Mouse (Mus musculus) heart, embryonic 10.5 days (tissue): ENCODE measurements around the gene Ralgps1. TPM values are rescaled to one million over a fixed set of nuclear protein-coding genes. Genes with fewer than 3 reads are reported as not detected.

Experiments
- DNase-seq: peaks from one replicate; pipeline ENCODE4 v3.0.0-alpha.2; 2017; ENCODE audit warnings: low spot score
- H3K27ac ChIP-seq: fragments of 300-500 bp; sonication (generic); 2 replicates; pipeline ENCODE4 v1.5.1; 2016; ENCODE audit warnings: mild to moderate bottlenecking
- H3K27me3 ChIP-seq: fragments of 300-500 bp; sonication (generic); 2 replicates; pipeline ENCODE4 v1.6.1; 2016; ENCODE audit warnings: mild to moderate bottlenecking; ENCODE audit not compliant: poor library complexity, insufficient read depth, severe bottlenecking
- H3K36me3 ChIP-seq: fragments of 300-500 bp; sonication (generic); 2 replicates; pipeline ENCODE4 v1.6.1; 2016; ENCODE audit warnings: mild to moderate bottlenecking, moderate library complexity
- H3K4me1 ChIP-seq: fragments of 300-500 bp; sonication (generic); 2 replicates; pipeline ENCODE4 v1.6.1; 2016; ENCODE audit warnings: mild to moderate bottlenecking
- H3K4me3 ChIP-seq: fragments of 300-500 bp; sonication (generic); 2 replicates; pipeline ENCODE4 v1.5.1; 2016; ENCODE audit warnings: mild to moderate bottlenecking, moderate library complexity
- H3K9me3 ChIP-seq: fragments of 300-500 bp; sonication (generic); 2 replicates; pipeline ENCODE4 v1.6.1; 2016; ENCODE audit warnings: mild to moderate bottlenecking, moderate library complexity
- WGBS: fragments of 180-500 bp; shearing (Covaris S2); methylation state at CpG from one replicate; pipeline ENCODE4 v1.1.7; 2016; 5-methylcytosine and 5-hydroxymethylcytosine counted together
- polyA plus RNA-seq: library from polyadenylated mRNA; unstranded; fragments of >200 nt; fragmentation: Nextera tagmentation; extraction: Ambion mirVana; gene quantifications from 2 replicates; pipeline ENCODE4 v1.2.1, GENCODE M21; 2016

The Ralgps1 gene
- polyA plus RNA-seq, 1 experiment from 2014 or later: 3.8 TPM

GRCm38 (mm10) chr2:33393951-33394635 lies 22.8 kb upstream of the Ralgps1 start:
- H3K4me1 ChIP-seq: no peaks in the 10 kb centered on the region
- H3K27ac ChIP-seq: no peak overlapping the region
- H3K27me3 ChIP-seq: no peaks in the 10 kb centered on the region
- peak; percentile 36 for DNase-seq
- WGBS: 74% methylated on average over 11 of the region's 11 CpGs
- peaks cover 5% of the 10 kb centered on the region; the same call in 1 of the 2 replicates for H3K9me3 ChIP-seq
- no peaks in the 10 kb centered on the region for H3K36me3 ChIP-seq
- H3K4me3 ChIP-seq: no peak overlapping the region

- Histone ChIP-seq H3K4me3 (no peak overlapping the region), H3K27ac (no peak overlapping the region), H3K9me3 (peaks cover 5% of the 10 kb centered on the region; the same call in 1 of the 2 replicates), H3K36me3 (no peaks in the 10 kb centered on the region), H3K27me3 (no peaks in the 10 kb centered on the region), H3K4me1 (no peaks in the 10 kb centered on the region)
- DNase-seq: peak; percentile 57
These were observed 21.7 kb upstream of the Ralgps1 start for GRCm38 (mm10) chr2:33393021-33393420.

- H3K27me3 ChIP-seq: no peaks in the 10 kb centered on the region
- H3K4me3 ChIP-seq: peak overlapping the region; percentile 82
- no peak for DNase-seq
- H3K4me1 ChIP-seq: peaks cover 11% of the 10 kb centered on the region
- H3K27ac ChIP-seq: peak overlapping the region; percentile 93; the same call in 1 of the 2 replicates
- no peaks in the 10 kb centered on the region for H3K9me3 ChIP-seq
- WGBS: 31% methylated on average over 18 of the region's 18 CpGs
- no peaks in the 10 kb centered on the region for H3K36me3 ChIP-seq
These were observed 542 bp upstream of the Ralgps1 start for GRCm38 (mm10) chr2:33371648-33372408.

- Histone ChIP-seq H3K27ac (peak overlapping the region; percentile 93; the same call in 1 of the 2 replicates), H3K4me3 (peak overlapping the region; percentile 82), H3K4me1 (peaks cover 14% of the 10 kb centered on the region), H3K36me3 (no peaks in the 10 kb centered on the region), H3K9me3 (no peaks in the 10 kb centered on the region), H3K27me3 (no peaks in the 10 kb centered on the region)
- WGBS: 15% methylated on average over 15 of the region's 15 CpGs
- DNase-seq: no peak
These were observed 960 bp downstream of the Ralgps1 start for GRCm38 (mm10) chr2:33370276-33370776.

- WGBS: 77% methylated on average over 3 of the region's 3 CpGs
- DNase-seq: peak; percentile 54
These were observed 1.8 kb downstream of the Ralgps1 start for GRCm38 (mm10) chr2:33369453-33369852.

GRCm38 (mm10) chr2:33368486-33368885 lies 2.8 kb downstream of the Ralgps1 start:
- no peak for DNase-seq
- WGBS: 90% methylated on average over 1 of the region's 1 CpGs
- Histone ChIP-seq H3K4me3 (no peak overlapping the region), H3K4me1 (peaks cover 14% of the 10 kb centered on the region), H3K36me3 (no peaks in the 10 kb centered on the region), H3K27ac (no peak overlapping the region), H3K27me3 (no peaks in the 10 kb centered on the region), H3K9me3 (no peaks in the 10 kb centered on the region)

More at GRCm38 (mm10) chr2:33369453-33369852, 1.8 kb downstream of the Ralgps1 start:
- H3K9me3 ChIP-seq: no peaks in the 10 kb centered on the region
- no peak overlapping the region for H3K4me3 ChIP-seq
- peaks cover 14% of the 10 kb centered on the region for H3K4me1 ChIP-seq
- no peak overlapping the region for H3K27ac ChIP-seq
- no peaks in the 10 kb centered on the region for H3K27me3 ChIP-seq
- no peaks in the 10 kb centered on the region for H3K36me3 ChIP-seq

- peak; percentile 54 for DNase-seq
- Histone ChIP-seq H3K36me3 (no peaks in the 10 kb centered on the region), H3K27ac (no peak overlapping the region), H3K9me3 (no peaks in the 10 kb centered on the region), H3K4me3 (no peak overlapping the region), H3K4me1 (peaks cover 22% of the 10 kb centered on the region), H3K27me3 (no peaks in the 10 kb centered on the region)
- WGBS: 67% methylated on average over 9 of the region's 9 CpGs
These were observed 5.4 kb downstream of the Ralgps1 start for GRCm38 (mm10) chr2:33365703-33366471.

GRCm38 (mm10) chr2:33364656-33365055 lies 6.6 kb downstream of the Ralgps1 start:
- WGBS: 88% methylated on average over 4 of the region's 4 CpGs

GRCm38 (mm10) chr2:33363890-33364289 lies 7.4 kb downstream of the Ralgps1 start:
- Histone ChIP-seq H3K9me3 (no peaks in the 10 kb centered on the region), H3K4me3 (no peak overlapping the region), H3K27me3 (no peaks in the 10 kb centered on the region), H3K27ac (no peak overlapping the region), H3K4me1 (peaks cover 23% of the 10 kb centered on the region), H3K36me3 (no peaks in the 10 kb centered on the region)
- no peak for DNase-seq
- 87% methylated on average over 4 of the region's 4 CpGs for WGBS

More at GRCm38 (mm10) chr2:33364656-33365055, 6.6 kb downstream of the Ralgps1 start:
- Histone ChIP-seq H3K4me1 (peaks cover 27% of the 10 kb centered on the region), H3K36me3 (no peaks in the 10 kb centered on the region), H3K9me3 (no peaks in the 10 kb centered on the region), H3K27ac (no peak overlapping the region), H3K27me3 (no peaks in the 10 kb centered on the region), H3K4me3 (no peak overlapping the region)
- DNase-seq: no peak

GRCm38 (mm10) chr2:33361139-33361716 lies 10.1 kb downstream of the Ralgps1 start:
- DNase-seq: no peak
- H3K36me3 ChIP-seq: no peaks in the 10 kb centered on the region
- WGBS: 68% methylated on average over 9 of the region's 9 CpGs
- H3K9me3 ChIP-seq: no peaks in the 10 kb centered on the region
- no peak overlapping the region for H3K27ac ChIP-seq
- peaks cover 20% of the 10 kb centered on the region for H3K4me1 ChIP-seq
- no peak overlapping the region for H3K4me3 ChIP-seq
- no peaks in the 10 kb centered on the region for H3K27me3 ChIP-seq

GRCm38 (mm10) chr2:33360564-33360963 lies 10.7 kb downstream of the Ralgps1 start:
- H3K9me3 ChIP-seq: no peaks in the 10 kb centered on the region
- H3K36me3 ChIP-seq: no peaks in the 10 kb centered on the region
- H3K27ac ChIP-seq: no peak overlapping the region
- H3K4me1 ChIP-seq: peaks cover 20% of the 10 kb centered on the region
- WGBS: 71% methylated on average over 3 of the region's 3 CpGs
- no peaks in the 10 kb centered on the region for H3K27me3 ChIP-seq
- DNase-seq: no peak
- H3K4me3 ChIP-seq: no peak overlapping the region

- no peaks in the 10 kb centered on the region for H3K36me3 ChIP-seq
- H3K4me1 ChIP-seq: peaks cover 20% of the 10 kb centered on the region
- DNase-seq: no peak
- 83% methylated on average over 8 of the region's 8 CpGs for WGBS
- H3K4me3 ChIP-seq: no peak overlapping the region
- H3K27ac ChIP-seq: no peak overlapping the region
- H3K9me3 ChIP-seq: no peaks in the 10 kb centered on the region
- no peaks in the 10 kb centered on the region for H3K27me3 ChIP-seq
These were observed 12.1 kb downstream of the Ralgps1 start for GRCm38 (mm10) chr2:33359184-33359583.
